Mouse (Mus musculus) spleen, adult 2 months (tissue): ENCODE measurements at regions not wholly inside any gene's neighbourhood (a gene's known extent, or its start where the extent isn't known, plus 50 kb on each side); places are given as distances from the start of the nearest gene placed in this dataset.

ENCODE experiments used
- DNase-seq, 2 experiments: peaks; one replicate each; pipeline versions ENCODE4 v3.0.0 to v3.0.0-alpha.2; 2012 to 2021; ENCODE audit warnings: low spot score in 2 of 2, low read depth in 1 of 2
- H3K27ac ChIP-seq: fragments of 200-500 bp; 2 replicates; pipeline ENCODE4 v1.5.1; 2012; ENCODE audit warnings: low read length, inconsistent platforms; ENCODE audit not compliant: insufficient read depth
- H3K27me3 ChIP-seq: fragments of 200-500 bp; 2 replicates; pipeline ENCODE4 v1.6.1; 2012; ENCODE audit warnings: mild to moderate bottlenecking, moderate library complexity, low read length, inconsistent platforms; ENCODE audit not compliant: control insufficient read depth, insufficient read depth
- H3K36me3 ChIP-seq: fragments of 200-500 bp; 2 replicates; pipeline ENCODE4 v1.6.1; 2012; ENCODE audit warnings: mild to moderate bottlenecking, low read length, inconsistent platforms; ENCODE audit not compliant: control insufficient read depth, insufficient read depth
- H3K4me1 ChIP-seq: fragments of 200-500 bp; 2 replicates; pipeline ENCODE4 v1.6.1; 2011; ENCODE audit warnings: inconsistent platforms; ENCODE audit not compliant: control insufficient read depth, insufficient read depth, insufficient read length
- H3K4me3 ChIP-seq: fragments of 200-500 bp; 2 replicates; pipeline ENCODE4 v1.5.1; 2011; ENCODE audit warnings: mild to moderate bottlenecking, inconsistent platforms; ENCODE audit not compliant: insufficient read depth, insufficient read length; ENCODE audit errors: extremely low read depth
- CTCF ChIP-seq: fragments of 200-500 bp; IDR thresholded peaks from 2 replicates; pipeline ENCODE4 v1.5.1; 2011; ENCODE audit warnings: mild to moderate bottlenecking, inconsistent platforms; ENCODE audit not compliant: insufficient read depth, insufficient read length, insufficient replicate concordance; ENCODE audit errors: extremely low read depth
- POLR2A ChIP-seq: fragments of 200-500 bp; IDR thresholded peaks from 2 replicates; pipeline ENCODE4 v1.6.1; 2011; ENCODE audit warnings: low read depth, low read length, inconsistent platforms
- WGBS: fragments of 180-500 bp; shearing (Covaris S2); methylation state at CpG from one replicate; pipeline ENCODE4 v1.1.7; 2018; 5-methylcytosine and 5-hydroxymethylcytosine counted together

GRCm38 (mm10) chr9:43491024-43491751 lies 180.5 kb downstream of the Trim29 start:
- H3K4me3 ChIP-seq: no peak overlapping the region
- DNase-seq: no peak
- H3K36me3 ChIP-seq: no peaks in the 10 kb centered on the region
- no peaks in the 10 kb centered on the region for H3K27me3 ChIP-seq
- H3K27ac ChIP-seq: no peak overlapping the region
- TF ChIP-seq POLR2A (no peak), CTCF (no peak)
- H3K4me1 ChIP-seq: no peaks in the 10 kb centered on the region
- 72% methylated on average over 12 of the region's 12 CpGs for WGBS

GRCm38 (mm10) chr9:43492236-43493000 lies 181.8 kb downstream of the Trim29 start:
- no peak for DNase-seq
- H3K4me3 ChIP-seq: no peak overlapping the region
- WGBS: 58% methylated on average over 7 of the region's 7 CpGs
- no peaks in the 10 kb centered on the region for H3K27me3 ChIP-seq
- no peak overlapping the region for H3K27ac ChIP-seq
- no peaks in the 10 kb centered on the region for H3K4me1 ChIP-seq
- no peaks in the 10 kb centered on the region for H3K36me3 ChIP-seq
- TF ChIP-seq POLR2A (no peak), CTCF (no peak)

- H3K4me1 ChIP-seq: no peaks in the 10 kb centered on the region
- no peak for DNase-seq
- H3K36me3 ChIP-seq: no peaks in the 10 kb centered on the region
- 85% methylated on average over 13 of the region's 14 CpGs for WGBS
- H3K27me3 ChIP-seq: no peaks in the 10 kb centered on the region
- H3K4me3 ChIP-seq: no peak overlapping the region
- TF ChIP-seq POLR2A (no peak), CTCF (no peak)
- no peak overlapping the region for H3K27ac ChIP-seq
These were observed 187.9 kb downstream of the Trim29 start for GRCm38 (mm10) chr9:43498596-43498995.

- whole genome bisulfite sequencing: 23% methylated on average over 14 of the region's 14 CpGs
- no peaks in the 10 kb centered on the region for H3K36me3 ChIP-seq
These were observed 193.8 kb downstream of the Trim29 start for GRCm38 (mm10) chr9:43504270-43504932.

GRCm38 (mm10) chr9:43505856-43506255 lies 195.2 kb downstream of the Trim29 start:
- TF ChIP-seq CTCF: no peak
- no peak for TF ChIP-seq POLR2A
- Histone ChIP-seq H3K4me3 (no peak overlapping the region), H3K36me3 (no peaks in the 10 kb centered on the region), H3K27me3 (no peaks in the 10 kb centered on the region), H3K27ac (no peak overlapping the region), H3K4me1 (no peaks in the 10 kb centered on the region)
- WGBS: 51% methylated on average over 4 of the region's 4 CpGs
- no peak for DNase-seq

More at GRCm38 (mm10) chr9:43504270-43504932, 193.8 kb downstream of the Trim29 start:
- no peak for TF ChIP-seq CTCF
- no peak for TF ChIP-seq POLR2A
- H3K4me1 ChIP-seq: no peaks in the 10 kb centered on the region
- no peaks in the 10 kb centered on the region for H3K27me3 ChIP-seq
- H3K27ac ChIP-seq: no peak overlapping the region
- no peak overlapping the region for H3K4me3 ChIP-seq
- no peak for DNase-seq

- Histone ChIP-seq H3K27me3 (no peaks in the 10 kb centered on the region), H3K4me3 (no peak overlapping the region), H3K36me3 (no peaks in the 10 kb centered on the region), H3K27ac (no peak overlapping the region), H3K4me1 (no peaks in the 10 kb centered on the region)
- TF ChIP-seq POLR2A (no peak), CTCF (no peak)
- no peak for DNase-seq
- 54% methylated on average over 6 of the region's 6 CpGs for WGBS
These were observed 195.6 kb downstream of the Trim29 start for GRCm38 (mm10) chr9:43506276-43506675.

- DNase-seq: no peak
- TF ChIP-seq POLR2A (no peak), CTCF (no peak)
- Histone ChIP-seq H3K4me1 (no peaks in the 10 kb centered on the region), H3K4me3 (no peak overlapping the region), H3K27ac (no peak overlapping the region), H3K27me3 (no peaks in the 10 kb centered on the region), H3K36me3 (no peaks in the 10 kb centered on the region)
- 55% methylated on average over 6 of the region's 6 CpGs for WGBS
These were observed 202.2 kb downstream of the Trim29 start for GRCm38 (mm10) chr9:43512806-43513205.
